Mouse (Mus musculus): ENCODE measurements around the gene Mlip. TPM values are rescaled to one million over a fixed set of nuclear protein-coding genes. Genes with fewer than 3 reads are reported as not detected.

The Mlip gene
- total RNA-seq, 1 experiment: not detected

DNA sequence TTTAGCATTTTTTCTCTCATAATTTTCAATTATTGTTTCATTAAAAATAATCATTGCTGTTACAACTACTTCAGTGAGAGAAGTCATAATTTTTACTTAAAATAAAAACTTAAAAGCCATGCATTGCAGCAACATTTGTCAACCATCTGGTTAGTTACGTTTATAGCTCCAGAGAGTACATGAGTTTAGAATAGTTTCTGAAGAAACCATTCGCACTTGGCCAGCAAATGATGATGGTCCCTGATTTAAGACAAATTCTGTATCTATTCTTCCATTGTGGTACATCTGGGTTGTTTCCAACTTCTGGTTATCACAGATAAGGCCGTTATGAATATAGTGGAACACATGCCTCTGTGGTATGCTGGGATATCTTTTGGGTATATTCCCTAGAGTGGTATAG is 98.3 kb downstream of the Mlip start:
- in situ Hi-C loops (cut with MboI; ENCODE audit: low sequenced_read_pairs in 2 of 2, unreplicated experiment in 2 of 2): no loop called here
- no peaks in the 10 kb centered on the region for H3K9me3 ChIP-seq (ENCODE audit: control insufficient read depth, insufficient read depth, low read depth, low read length)
- no peak overlapping the region for H3K27ac ChIP-seq (ENCODE audit: insufficient read depth, low read depth, low read length, poor library complexity, severe bottlenecking)
- no peak for TF ChIP-seq CHD2 (IDR thresholded peaks at IDR 0.05; ENCODE audit: low read depth, low read length)
- TF ChIP-seq HCFC1 (IDR thresholded peaks at IDR 0.05; ENCODE audit: borderline replicate concordance, insufficient read depth, low read length): no peak
- no peak for TF ChIP-seq MAFK (IDR thresholded peaks at IDR 0.05; ENCODE audit: insufficient read depth, low read depth, low read length)
- no peak for TF ChIP-seq ZC3H11A (IDR thresholded peaks at IDR 0.05; ENCODE audit: borderline replicate concordance, low read depth, low read length)
- no peak for TF ChIP-seq ZNF384 (IDR thresholded peaks at IDR 0.05; ENCODE audit: low read depth, low read length)
- peaks cover 0 to 2% of the 10 kb centered on the region in 2 experiments; a peak in 1 of 4 replicates for H3K4me1 ChIP-seq (ENCODE audit: control insufficient read depth in 2 of 2, insufficient read depth in 2 of 2, low read length in 2 of 2, poor library complexity in 1 of 2)
- DNase-seq (ENCODE audit: low read depth, low spot score): no peak
- H3K36me3 ChIP-seq (ENCODE audit: control insufficient read depth, insufficient read depth, low read length, poor library complexity, severe bottlenecking): no peaks in the 10 kb centered on the region
- H3K4me3 ChIP-seq (ENCODE audit: insufficient read depth in 1 of 2, low read depth in 1 of 2, low read length in 2 of 2, poor library complexity in 1 of 2, severe bottlenecking in 1 of 2): no peak overlapping the region
- H3K9ac ChIP-seq (ENCODE audit: insufficient read depth, low read depth, low read length, poor library complexity, severe bottlenecking): no peak overlapping the region

DNA sequence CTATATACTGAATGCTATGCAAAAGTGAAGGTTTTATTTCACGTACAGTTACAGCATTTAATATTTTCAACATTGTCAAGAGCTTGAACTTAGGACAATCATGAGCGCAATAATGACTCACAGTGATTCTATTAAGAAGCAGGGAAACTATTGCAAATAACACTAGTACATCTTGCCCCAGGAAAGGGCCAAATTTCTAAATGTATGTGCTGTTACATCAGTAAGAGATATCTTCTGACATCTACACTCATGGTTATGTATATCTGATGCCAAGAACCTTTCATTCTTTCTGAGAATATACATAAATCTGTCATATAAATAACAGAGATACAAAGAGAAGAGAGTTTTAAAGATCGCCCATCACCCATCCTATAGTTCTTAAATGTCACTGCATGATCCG is 100.0 kb downstream of the Mlip start:
- Histone ChIP-seq H3K27ac (ENCODE audit: insufficient read depth, low read depth, low read length, poor library complexity, severe bottlenecking) (no peak overlapping the region), H3K9me3 (ENCODE audit: control insufficient read depth, insufficient read depth, low read depth, low read length) (no peaks in the 10 kb centered on the region), H3K9ac (ENCODE audit: insufficient read depth, low read depth, low read length, poor library complexity, severe bottlenecking) (no peak overlapping the region), H3K4me1 (ENCODE audit: control insufficient read depth in 2 of 2, insufficient read depth in 2 of 2, low read length in 2 of 2, poor library complexity in 1 of 2) (peaks cover 0 to 2% of the 10 kb centered on the region in 2 experiments; a peak in 1 of 4 replicates), H3K4me3 (ENCODE audit: insufficient read depth in 1 of 2, low read depth in 1 of 2, low read length in 2 of 2, poor library complexity in 1 of 2, severe bottlenecking in 1 of 2) (no peak overlapping the region), H3K36me3 (ENCODE audit: control insufficient read depth, insufficient read depth, low read length, poor library complexity, severe bottlenecking) (no peaks in the 10 kb centered on the region)
- in situ Hi-C loops (cut with MboI; ENCODE audit: low sequenced_read_pairs in 2 of 2, unreplicated experiment in 2 of 2): no loop called here
- TF ChIP-seq ZNF384 (IDR thresholded peaks at IDR 0.05; ENCODE audit: low read depth, low read length) (no peak), HCFC1 (IDR thresholded peaks at IDR 0.05; ENCODE audit: borderline replicate concordance, insufficient read depth, low read length) (no peak), CHD2 (IDR thresholded peaks at IDR 0.05; ENCODE audit: low read depth, low read length) (no peak), ZC3H11A (IDR thresholded peaks at IDR 0.05; ENCODE audit: borderline replicate concordance, low read depth, low read length) (no peak), MAFK (IDR thresholded peaks at IDR 0.05; ENCODE audit: insufficient read depth, low read depth, low read length) (no peak)
- DNase-seq (ENCODE audit: low read depth, low spot score): no peak

DNA sequence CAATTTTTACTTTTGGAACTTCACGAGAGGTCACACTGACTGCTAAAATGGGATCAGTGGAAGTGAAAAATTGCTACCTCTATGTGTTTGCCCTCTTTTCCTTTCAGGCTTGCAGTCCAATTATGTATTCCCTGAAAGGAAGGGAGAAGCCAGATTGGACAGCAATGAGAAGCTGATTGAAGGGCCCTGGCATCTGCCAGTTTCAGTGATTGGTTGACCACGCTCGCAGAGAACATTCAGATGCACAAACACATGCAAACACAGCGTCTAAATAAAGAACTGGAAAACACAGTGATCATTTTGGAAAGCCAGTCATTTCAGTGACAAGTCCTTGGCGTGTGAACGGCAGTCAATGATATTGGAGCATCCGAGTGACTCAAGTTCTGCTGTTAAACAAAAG is 100.6 kb downstream of the Mlip start:
- in situ Hi-C loops (cut with MboI; ENCODE audit: low sequenced_read_pairs in 2 of 2, unreplicated experiment in 2 of 2): no loop called here
- no peaks in the 10 kb centered on the region for H3K9me3 ChIP-seq (ENCODE audit: control insufficient read depth, insufficient read depth, low read depth, low read length)
- H3K4me3 ChIP-seq (ENCODE audit: insufficient read depth in 1 of 2, low read depth in 1 of 2, low read length in 2 of 2, poor library complexity in 1 of 2, severe bottlenecking in 1 of 2): no peak overlapping the region
- TF ChIP-seq MAFK (IDR thresholded peaks at IDR 0.05; ENCODE audit: insufficient read depth, low read depth, low read length): no peak
- no peak for TF ChIP-seq CHD2 (IDR thresholded peaks at IDR 0.05; ENCODE audit: low read depth, low read length)
- no peak for TF ChIP-seq ZC3H11A (IDR thresholded peaks at IDR 0.05; ENCODE audit: borderline replicate concordance, low read depth, low read length)
- no peak for TF ChIP-seq ZNF384 (IDR thresholded peaks at IDR 0.05; ENCODE audit: low read depth, low read length)
- TF ChIP-seq HCFC1 (IDR thresholded peaks at IDR 0.05; ENCODE audit: borderline replicate concordance, insufficient read depth, low read length): no peak
- DNase-seq (ENCODE audit: low read depth, low spot score): no peak
- H3K4me1 ChIP-seq (ENCODE audit: control insufficient read depth in 2 of 2, insufficient read depth in 2 of 2, low read length in 2 of 2, poor library complexity in 1 of 2): peaks cover 0 to 2% of the 10 kb centered on the region in 2 experiments; a peak in 1 of 4 replicates
- no peak overlapping the region for H3K27ac ChIP-seq (ENCODE audit: insufficient read depth, low read depth, low read length, poor library complexity, severe bottlenecking)
- H3K9ac ChIP-seq (ENCODE audit: insufficient read depth, low read depth, low read length, poor library complexity, severe bottlenecking): no peak overlapping the region
- no peaks in the 10 kb centered on the region for H3K36me3 ChIP-seq (ENCODE audit: control insufficient read depth, insufficient read depth, low read length, poor library complexity, severe bottlenecking)

DNA sequence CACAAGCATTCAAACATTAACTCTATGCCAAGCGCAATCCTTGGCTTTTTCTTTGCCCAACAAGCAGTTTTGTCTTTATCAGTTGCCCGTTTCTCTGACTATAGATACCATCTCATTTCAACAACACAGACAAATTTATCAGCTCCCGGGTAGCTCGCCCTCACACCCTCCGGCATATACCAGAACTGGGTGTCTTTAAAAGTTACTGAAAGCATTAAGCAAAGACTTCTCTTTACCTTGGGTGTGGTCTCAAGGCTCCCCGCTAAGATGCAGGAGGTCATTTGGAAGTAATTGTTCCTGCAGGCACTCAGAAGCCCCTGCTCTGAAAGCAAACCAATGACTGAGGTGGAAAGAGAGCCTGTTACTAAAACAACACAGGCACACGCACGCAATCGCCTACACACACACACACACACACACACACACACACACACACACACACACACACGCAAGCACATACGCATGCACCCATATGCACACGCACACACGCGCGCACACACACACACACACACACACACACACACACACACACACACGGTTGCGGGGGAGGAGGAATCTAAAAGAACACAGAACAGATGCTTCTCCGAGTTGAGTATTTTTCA is 101.2 kb downstream of the Mlip start:
- Histone ChIP-seq H3K4me3 (ENCODE audit: insufficient read depth in 1 of 2, low read depth in 1 of 2, low read length in 2 of 2, poor library complexity in 1 of 2, severe bottlenecking in 1 of 2) (no peak overlapping the region), H3K4me1 (ENCODE audit: control insufficient read depth in 2 of 2, insufficient read depth in 2 of 2, low read length in 2 of 2, poor library complexity in 1 of 2) (peaks cover 0 to 2% of the 10 kb centered on the region in 2 experiments; a peak in 1 of 4 replicates), H3K27ac (ENCODE audit: insufficient read depth, low read depth, low read length, poor library complexity, severe bottlenecking) (no peak overlapping the region), H3K9ac (ENCODE audit: insufficient read depth, low read depth, low read length, poor library complexity, severe bottlenecking) (no peak overlapping the region), H3K9me3 (ENCODE audit: control insufficient read depth, insufficient read depth, low read depth, low read length) (no peaks in the 10 kb centered on the region), H3K36me3 (ENCODE audit: control insufficient read depth, insufficient read depth, low read length, poor library complexity, severe bottlenecking) (no peaks in the 10 kb centered on the region)
- in situ Hi-C loops (cut with MboI; ENCODE audit: low sequenced_read_pairs in 2 of 2, unreplicated experiment in 2 of 2): no loop called here
- DNase-seq (ENCODE audit: low read depth, low spot score): peak; percentile 44
- TF ChIP-seq ZC3H11A (IDR thresholded peaks at IDR 0.05; ENCODE audit: borderline replicate concordance, low read depth, low read length) (no peak), HCFC1 (IDR thresholded peaks at IDR 0.05; ENCODE audit: borderline replicate concordance, insufficient read depth, low read length) (no peak), ZNF384 (IDR thresholded peaks at IDR 0.05; ENCODE audit: low read depth, low read length) (no peak), MAFK (IDR thresholded peaks at IDR 0.05; ENCODE audit: insufficient read depth, low read depth, low read length) (no peak), CHD2 (IDR thresholded peaks at IDR 0.05; ENCODE audit: low read depth, low read length) (no peak)
